Mouse (Mus musculus): ENCODE measurements around the gene Olfr763.
"Not testable (repeated sequence)": the region's sequence is repeated elsewhere in the genome, so short reads cannot be mapped to it uniquely, and the experiment has no call there.

Gene Olfr763

GRCm38 (mm10) chr10:129010288-129010841 is at the start of gene Olfr763:
Olfr763 (plus strand) TSS chr10:129010791.
- in situ Hi-C loops (cut with MboI; ENCODE audit: unreplicated experiment in 2 of 2): no loop called here

- in situ Hi-C loops (cut with MboI; ENCODE audit: unreplicated experiment in 2 of 2): no loop called here
Observed at GRCm38 (mm10) chr10:128964961-128965360, 45.6 kb upstream of the Olfr763 start.

GRCm38 (mm10) chr10:128965871-128966270 is 44.7 kb upstream of the Olfr763 start:
- in situ Hi-C loops (cut with MboI; ENCODE audit: unreplicated experiment in 2 of 2): no loop called here

- in situ Hi-C loops (cut with MboI; ENCODE audit: unreplicated experiment in 2 of 2): no loop called here
Observed at GRCm38 (mm10) chr10:128968341-128968749, 42.2 kb upstream of the Olfr763 start.

GRCm38 (mm10) chr10:128970740-128971250 is 39.8 kb upstream of the Olfr763 start:
- in situ Hi-C loops (cut with MboI; ENCODE audit: unreplicated experiment in 2 of 2): loop anchor here in 1 of 2 experiments (10.0 kb wide), 1 partner anchor 126 kb away; no protein-coding TSS in a partner anchor

- in situ Hi-C loops (cut with MboI; ENCODE audit: unreplicated experiment in 2 of 2): loop anchor here in 1 of 2 experiments (10.0 kb wide), 1 partner anchor 128 kb away; no protein-coding TSS in a partner anchor
Observed at GRCm38 (mm10) chr10:128972841-128973240, 37.8 kb upstream of the Olfr763 start.

- in situ Hi-C loops (cut with MboI; ENCODE audit: unreplicated experiment in 2 of 2): loop anchor here in 1 of 2 experiments (10.0 kb wide), 1 partner anchor 132 kb away; no protein-coding TSS in a partner anchor
Observed at GRCm38 (mm10) chr10:128976395-128976794, 34.2 kb upstream of the Olfr763 start.

GRCm38 (mm10) chr10:128977522-128978114 is 33.0 kb upstream of the Olfr763 start:
- in situ Hi-C loops (cut with MboI; ENCODE audit: unreplicated experiment in 2 of 2): loop anchor here in 1 of 2 experiments (10.0 kb wide), 1 partner anchor 133 kb away; no protein-coding TSS in a partner anchor

GRCm38 (mm10) chr10:128980644-128981365 is 29.8 kb upstream of the Olfr763 start:
- in situ Hi-C loops (cut with MboI; ENCODE audit: unreplicated experiment in 2 of 2): no loop called here

- in situ Hi-C loops (cut with MboI; ENCODE audit: unreplicated experiment in 2 of 2): not testable (repeated sequence)
Observed at GRCm38 (mm10) chr10:128989131-128989530, 21.5 kb upstream of the Olfr763 start, which contains the start of gene Olfr9. Olfr9 (plus strand) TSS chr10:128989431.

- in situ Hi-C loops (cut with MboI; ENCODE audit: unreplicated experiment in 2 of 2): not testable (repeated sequence)
Observed at GRCm38 (mm10) chr10:128990129-128990850, 20.3 kb upstream of the Olfr763 start.

- in situ Hi-C loops (cut with MboI; ENCODE audit: unreplicated experiment in 2 of 2): no loop called here
Observed at GRCm38 (mm10) chr10:128990994-128991393, 19.6 kb upstream of the Olfr763 start.

GRCm38 (mm10) chr10:128995796-128996195 is 14.8 kb upstream of the Olfr763 start:
- in situ Hi-C loops (cut with MboI; ENCODE audit: unreplicated experiment in 2 of 2): no loop called here

- in situ Hi-C loops (cut with MboI; ENCODE audit: unreplicated experiment in 2 of 2): no loop called here
Observed at GRCm38 (mm10) chr10:128996523-128997040, 14.0 kb upstream of the Olfr763 start.

GRCm38 (mm10) chr10:129004032-129004920 is 6.3 kb upstream of the Olfr763 start:
- in situ Hi-C loops (cut with MboI; ENCODE audit: unreplicated experiment in 2 of 2): no loop called here

- in situ Hi-C loops (cut with MboI; ENCODE audit: unreplicated experiment in 2 of 2): not testable (repeated sequence)
Observed at GRCm38 (mm10) chr10:129011511-129011910, 920 bp downstream of the Olfr763 start.

- in situ Hi-C loops (cut with MboI; ENCODE audit: unreplicated experiment in 2 of 2): no loop called here
Observed at GRCm38 (mm10) chr10:129014477-129014876, 3.9 kb downstream of the Olfr763 start.

- in situ Hi-C loops (cut with MboI; ENCODE audit: unreplicated experiment in 2 of 2): loop anchor here (10.0 kb wide), 2 partner anchors 361 to 1271 kb away; partner anchors contain the start of gene Olfr784 (in 1 of the 2)
Observed at GRCm38 (mm10) chr10:129023319-129023718, 12.7 kb downstream of the Olfr763 start.

Data from v-Abl transformed pro-B cells (cell line).